Mouse (Mus musculus) retina, adult 2 months (tissue): Measurements from ENCODE around the gene Cep72.
"Not testable (repeated sequence)": the region's sequence is repeated elsewhere in the genome, so short reads cannot be mapped to it uniquely, and the experiment has no call there.

Source experiments
- DNase-seq: peaks from one replicate; pipeline ENCODE4 v3.0.0-alpha.2; 2012; ENCODE audit warnings: low read depth, low spot score

Cep72 gene

DNA sequence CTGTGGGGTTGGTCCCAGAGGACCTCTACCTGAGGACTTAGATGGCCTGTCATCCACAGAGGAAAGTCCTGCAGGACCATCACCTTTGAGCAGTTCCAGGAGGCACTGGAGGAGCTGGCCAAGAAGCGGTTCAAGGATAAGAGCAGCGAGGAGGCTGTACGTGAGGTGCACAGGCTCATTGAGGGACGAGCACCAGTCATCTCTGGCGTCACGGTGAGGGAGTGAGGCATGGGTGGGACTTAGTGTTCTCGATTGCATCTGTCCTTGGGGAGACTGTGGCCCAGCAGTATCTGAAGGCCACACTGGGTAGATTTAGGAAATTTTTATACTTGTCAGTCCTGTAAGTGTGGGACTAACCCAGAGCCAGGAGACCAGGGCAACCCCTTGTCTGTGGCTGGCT, 31.4 kb downstream of the Cep72 start:
- no peak for DNase-seq

DNA sequence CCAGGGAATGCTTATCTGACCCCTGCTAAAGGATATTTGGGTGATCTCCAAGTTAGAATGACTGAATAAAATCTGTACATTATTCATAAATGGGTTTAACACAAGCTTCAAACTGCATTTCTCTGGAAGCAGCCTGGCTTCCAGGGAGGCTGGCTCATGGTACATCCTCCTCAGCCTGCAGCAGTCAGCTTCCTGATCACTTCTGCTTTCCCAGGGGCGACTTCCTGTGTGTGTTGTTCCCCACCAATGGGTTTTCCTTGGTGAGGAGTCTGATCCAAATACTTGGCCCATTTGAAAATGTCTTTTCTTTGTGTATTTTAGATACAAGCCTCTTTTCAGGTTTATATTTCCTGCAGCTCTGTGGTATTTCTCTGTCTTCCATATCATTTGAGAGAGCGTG, 33.1 kb downstream of the Cep72 start:
- no peak for DNase-seq

DNA sequence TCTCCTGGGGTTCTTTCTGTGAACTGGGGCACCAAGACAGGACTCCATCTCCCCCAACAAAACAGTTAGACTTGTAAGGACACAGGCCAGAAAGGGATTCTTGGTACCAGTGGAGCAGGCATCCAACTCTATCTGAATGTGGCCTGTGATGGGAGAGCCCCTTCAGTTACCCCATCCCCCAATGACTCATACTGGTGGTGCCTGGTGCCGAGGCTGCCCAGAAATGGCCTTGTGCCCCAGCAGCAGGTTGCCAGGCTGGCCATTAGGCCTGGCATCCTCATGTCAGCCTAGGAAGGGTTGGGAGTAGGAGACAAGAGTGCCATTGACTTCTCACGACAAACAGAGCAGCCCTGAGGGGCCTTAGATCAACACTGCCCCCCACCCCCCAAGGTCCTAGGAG, 34.0 kb downstream of the Cep72 start:
- no peak for DNase-seq

DNA sequence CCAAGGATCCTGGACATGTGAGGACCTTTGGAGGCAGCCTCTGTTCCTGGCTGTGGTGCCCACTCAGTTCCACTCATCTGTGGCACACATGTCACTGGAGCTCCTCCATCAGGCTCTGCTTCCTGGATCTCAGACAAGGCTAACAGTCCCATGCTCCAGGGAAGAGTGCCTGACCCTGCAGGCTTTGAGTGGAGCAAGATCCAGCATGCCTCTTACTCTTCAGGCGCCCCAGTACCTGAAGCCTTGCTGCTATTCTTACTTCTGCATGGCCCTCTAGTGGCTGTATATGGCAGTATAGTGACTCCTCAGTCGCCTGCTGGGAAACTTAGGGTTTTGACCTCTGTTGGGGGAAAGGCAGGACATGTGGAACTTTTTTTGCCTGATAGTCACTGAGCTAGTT, 35.9 kb downstream of the Cep72 start:
- no peak for DNase-seq

DNA sequence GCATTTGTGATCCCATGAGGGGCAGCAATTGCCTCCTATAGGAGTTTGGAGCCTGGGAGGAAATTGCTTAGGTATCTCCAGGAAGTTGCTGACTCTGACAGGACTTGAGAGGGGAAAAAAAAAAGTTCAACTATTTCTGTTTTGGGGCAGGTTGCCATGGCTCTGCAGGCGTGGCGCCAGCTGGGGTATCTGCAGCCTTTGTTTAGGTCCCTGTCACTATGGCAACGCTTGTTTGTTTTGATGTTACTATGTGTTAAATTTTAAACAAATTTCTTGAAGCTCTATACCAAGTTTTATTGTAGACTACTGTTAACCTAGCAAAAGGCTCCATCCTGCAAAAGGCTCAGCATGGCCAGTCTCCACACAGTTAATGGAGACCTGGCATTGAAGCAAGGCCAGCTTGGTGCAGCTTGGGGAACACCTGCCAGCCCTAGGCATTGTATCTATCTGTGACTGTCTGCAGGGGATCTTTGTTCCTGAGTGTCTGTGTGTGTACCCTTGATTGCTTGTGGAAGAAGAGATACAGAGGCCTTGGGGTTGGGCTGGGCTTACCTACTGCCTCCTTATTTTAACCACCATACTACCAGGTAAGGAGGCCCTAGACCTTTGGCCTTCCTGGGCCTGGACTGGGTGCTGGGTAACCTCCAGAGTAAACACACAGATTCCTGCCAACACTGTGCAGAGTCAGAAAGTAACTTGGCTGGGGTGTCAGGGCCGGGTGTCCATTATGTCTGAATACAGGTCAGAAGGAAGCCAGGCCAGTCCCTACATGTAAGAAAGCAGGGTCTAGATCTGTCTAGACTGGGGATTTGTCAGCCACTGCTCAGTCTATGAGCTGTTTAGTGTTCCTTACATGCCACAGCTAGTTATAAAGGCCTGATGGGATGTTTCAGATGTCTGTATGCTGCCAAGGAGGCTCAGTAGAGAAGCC, 36.7 kb downstream of the Cep72 start:
- no peak for DNase-seq

DNA sequence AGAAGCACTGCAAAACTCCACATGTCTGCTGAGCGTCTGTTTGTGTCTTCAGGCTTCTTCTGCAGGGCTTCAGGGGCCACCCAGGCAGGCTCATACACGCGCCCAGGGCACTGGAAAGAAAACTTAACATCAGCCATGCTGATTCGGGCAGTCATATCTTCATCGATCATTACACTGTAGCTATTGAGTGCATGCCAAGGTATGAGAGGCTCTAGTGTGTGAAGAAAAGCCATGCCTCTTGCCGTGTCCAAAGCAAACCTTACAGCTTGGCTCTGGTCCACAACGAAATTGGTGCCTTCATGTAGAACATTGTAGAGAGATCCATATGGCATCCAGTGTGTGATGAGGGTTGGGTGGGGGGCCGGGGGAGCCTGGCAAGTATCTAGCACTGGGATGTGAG, 43.1 kb downstream of the Cep72 start:
- not testable (repeated sequence) for DNase-seq

DNA sequence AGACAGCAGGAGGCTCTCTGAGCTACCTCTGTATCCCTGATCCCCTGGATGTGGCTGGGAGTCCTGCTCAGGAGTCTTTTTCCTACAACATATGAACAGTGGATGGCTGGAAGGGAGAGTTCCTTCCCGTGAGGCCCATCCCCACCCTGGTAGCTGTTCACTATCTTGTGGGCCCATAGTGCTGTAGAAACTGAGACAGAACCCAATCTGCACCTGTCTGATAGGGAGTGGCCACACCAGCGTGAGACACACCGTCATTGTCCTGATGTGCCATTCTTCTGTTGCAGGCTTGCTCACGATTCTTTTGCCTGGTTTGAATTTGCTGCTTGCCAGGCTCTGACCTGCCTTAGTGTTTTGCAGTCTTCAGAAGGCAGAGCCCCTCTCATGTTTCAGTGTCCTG, 44.7 kb downstream of the Cep72 start:
- no peak for DNase-seq

DNA sequence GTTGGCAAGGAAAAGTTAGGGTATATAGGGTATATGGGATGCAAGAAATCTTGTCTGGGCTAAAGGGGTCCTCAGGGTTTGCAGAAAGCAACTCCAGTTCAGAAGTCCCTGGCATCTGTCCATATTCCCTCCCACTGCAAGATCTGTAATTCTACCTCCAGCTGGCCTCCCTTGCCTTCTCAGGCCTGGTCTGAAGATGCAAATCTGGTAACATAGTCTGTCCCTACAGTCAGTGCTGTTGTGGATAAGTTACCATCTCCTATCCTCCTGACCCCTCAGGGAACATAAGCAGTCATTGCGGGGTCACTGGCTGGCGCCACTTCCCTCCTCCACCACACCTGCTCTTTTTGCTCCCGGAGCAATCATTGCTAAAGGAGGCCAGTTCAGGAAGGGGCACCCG, 46.2 kb downstream of the Cep72 start:
- no peak for DNase-seq

DNA sequence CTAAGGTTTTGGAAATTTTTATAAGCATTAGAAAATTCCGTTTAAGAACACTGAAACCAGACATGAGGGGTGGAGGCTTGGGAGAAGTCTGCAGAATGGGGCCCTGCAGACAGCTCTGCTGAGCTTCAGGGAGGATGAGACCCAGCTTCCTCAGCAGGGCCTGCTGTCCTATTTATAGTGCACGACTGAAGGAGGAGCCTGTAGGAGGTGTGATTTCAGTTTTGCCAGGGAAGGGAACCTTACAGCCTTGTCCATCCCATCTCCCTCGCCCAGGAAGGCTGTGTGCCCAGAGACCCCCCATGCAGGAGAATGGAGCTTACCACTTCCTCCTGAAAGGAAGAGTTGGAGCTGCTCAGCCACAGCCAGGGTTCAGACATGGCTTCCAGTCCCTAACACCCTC, 51.4 kb downstream of the Cep72 start:
- DNase-seq = no peak

DNA sequence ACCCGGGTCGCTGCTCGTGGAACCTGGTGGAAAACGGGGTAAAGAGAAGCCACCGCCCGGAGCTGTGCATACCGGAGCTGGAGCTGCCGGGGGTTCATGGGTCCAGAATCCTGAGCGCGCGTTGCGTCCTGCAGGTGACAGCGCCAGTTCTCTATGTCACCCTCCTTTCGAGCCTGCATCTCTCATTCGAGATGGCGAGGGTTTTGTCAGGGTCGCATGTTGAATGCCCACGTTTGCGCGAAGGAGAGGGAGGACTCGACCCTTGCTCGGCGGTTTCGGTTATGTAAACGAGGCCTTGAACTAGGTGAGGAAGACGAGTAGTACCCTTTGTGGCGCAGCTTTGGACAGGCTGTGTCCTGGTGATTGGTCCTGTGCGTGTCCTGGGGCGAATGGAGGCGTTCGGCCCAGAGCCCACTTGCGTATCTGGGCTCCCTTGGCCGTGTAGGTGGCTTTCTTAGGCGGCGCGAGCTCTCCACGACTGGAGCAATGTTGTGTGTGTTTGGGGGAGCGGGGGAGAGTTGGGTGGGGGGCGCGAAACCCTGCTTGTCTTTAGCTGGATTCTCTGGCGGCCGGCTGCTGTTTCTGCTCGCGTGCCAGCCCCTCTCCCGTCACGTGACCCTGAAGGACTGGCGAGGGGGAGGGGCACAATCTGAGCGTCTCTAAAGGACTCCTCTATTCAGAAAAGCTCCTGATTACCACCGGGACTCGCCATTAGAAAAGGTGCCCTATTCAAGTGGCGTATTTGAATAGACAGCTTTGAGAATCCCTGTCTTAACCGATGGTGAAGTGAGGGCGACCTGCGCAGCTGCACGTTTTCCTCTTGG, 52.1 kb downstream of the Cep72 start:
- DNase-seq = no peak

DNA sequence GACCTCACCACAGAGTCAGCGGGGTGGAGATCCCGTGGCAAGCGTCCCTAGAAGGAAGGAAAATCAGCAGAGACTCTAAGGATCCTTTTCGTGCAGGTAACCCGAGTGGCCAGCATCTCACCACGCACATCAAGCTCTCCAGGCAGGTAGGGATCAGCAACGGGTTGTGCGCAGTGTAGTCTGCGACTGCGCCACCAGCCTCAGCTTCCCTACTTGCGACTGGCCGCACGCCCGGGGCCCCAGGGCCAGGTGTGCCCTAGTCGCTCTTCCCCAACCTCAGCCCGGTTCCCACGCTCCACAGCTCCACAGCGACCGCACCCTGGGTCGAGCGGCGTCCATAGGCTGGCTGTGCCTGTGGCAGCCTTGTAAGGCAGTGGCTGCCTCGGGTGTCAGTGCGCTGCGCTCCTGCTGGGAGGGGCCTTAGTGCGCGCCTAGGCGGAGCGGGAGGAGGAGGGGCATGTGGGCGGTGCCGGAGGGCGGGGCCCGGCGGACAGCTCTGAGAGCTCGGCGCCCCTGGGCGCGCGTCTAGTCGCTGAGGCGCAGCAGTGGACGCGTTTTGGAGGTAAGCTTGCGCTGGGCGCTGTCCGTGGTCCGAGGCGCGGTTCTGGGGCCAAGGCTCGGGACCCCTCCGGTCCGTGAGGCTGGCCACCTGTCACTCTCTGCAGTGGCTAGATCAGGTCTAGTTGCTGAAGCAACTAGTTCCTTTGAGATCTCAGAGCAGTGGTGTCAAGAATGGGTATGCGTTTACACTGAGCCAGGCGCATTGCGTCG, 53.0 kb downstream of the Cep72 start, which contains the start of gene Tppp:
Gene Tppp, plus strand, starts transcription at position 460 of the 771 bp plus-strand sequence.
- DNase-seq = peak; percentile 29

DNA sequence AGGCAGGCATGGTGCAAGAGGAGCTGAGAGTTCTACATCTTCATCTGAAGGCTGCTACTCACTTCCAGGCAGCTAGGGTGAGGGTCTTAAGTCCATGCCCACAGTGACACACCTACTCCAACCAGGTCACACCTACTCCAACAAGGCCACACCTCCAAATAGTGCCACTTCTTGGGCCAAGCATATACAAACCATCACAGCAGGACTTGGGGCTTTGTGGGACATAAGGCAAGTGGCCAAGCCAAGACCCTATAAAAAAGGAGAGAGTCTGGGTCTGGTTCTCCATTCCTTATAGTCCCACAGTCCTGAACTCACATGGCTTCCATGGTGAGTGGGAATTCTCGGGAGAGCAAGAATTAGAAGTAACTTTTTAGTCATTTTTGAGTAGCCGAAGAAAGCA, 53.9 kb downstream of the Cep72 start:
- DNase-seq = not testable (repeated sequence)

DNA sequence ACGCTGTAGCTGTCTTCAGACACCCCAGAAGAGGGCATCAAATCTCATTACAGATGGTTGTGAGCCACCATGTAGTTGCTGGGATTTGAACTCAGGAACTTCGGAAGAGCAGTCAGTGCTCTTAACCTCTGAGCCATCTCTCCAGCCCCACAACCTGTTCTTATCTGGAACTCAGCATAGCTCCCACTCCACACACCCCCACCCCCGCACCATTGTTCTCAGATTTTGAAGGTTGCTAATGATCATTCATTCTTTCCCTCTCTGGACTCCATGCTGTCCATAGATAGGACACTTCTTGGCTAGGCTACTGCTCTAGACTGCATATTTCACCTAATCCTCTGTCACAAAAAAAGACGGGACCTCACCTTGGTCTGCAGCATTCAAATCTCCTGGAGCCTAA, 55.2 kb downstream of the Cep72 start:
- DNase-seq = not testable (repeated sequence)

DNA sequence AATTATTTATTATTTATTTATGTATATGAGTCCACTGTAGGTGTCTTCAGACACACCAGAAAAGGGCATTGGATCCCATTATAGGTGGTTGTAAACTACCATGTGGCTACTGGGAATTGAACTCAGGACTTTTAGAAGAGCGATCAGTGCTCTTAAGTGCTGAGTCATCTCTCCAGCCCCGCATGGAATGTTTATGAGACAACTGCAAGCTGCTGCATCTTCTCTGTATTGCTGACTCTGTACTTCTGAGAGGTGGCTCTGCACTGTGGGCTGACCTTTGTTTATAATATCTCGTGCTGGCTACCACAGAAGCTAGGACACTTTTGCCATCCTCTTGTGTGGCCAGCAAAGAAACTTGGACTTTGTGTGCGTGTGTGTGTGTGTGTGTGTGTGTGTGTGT, 60.6 kb downstream of the Cep72 start:
- DNase-seq = no peak

DNA sequence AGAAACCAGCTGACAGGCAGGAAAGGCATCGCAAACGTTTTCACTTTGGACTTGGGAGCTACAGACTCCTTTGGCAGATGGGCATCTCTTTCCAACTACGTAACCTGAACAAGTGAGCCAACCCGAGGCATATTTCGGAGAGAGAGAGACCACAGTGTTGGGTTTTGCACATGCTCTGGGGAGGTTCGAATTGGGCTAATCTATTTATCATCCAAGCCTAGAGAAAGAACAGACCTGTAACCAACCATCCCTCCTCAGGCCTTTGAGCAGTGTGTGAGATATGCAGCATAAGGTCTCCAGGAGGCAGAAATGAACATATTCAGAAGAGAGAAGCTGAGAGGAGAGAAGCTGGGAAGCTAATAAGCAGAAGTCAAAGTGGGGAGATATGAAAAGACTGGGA, 61.1 kb downstream of the Cep72 start:
- no peak for DNase-seq

DNA sequence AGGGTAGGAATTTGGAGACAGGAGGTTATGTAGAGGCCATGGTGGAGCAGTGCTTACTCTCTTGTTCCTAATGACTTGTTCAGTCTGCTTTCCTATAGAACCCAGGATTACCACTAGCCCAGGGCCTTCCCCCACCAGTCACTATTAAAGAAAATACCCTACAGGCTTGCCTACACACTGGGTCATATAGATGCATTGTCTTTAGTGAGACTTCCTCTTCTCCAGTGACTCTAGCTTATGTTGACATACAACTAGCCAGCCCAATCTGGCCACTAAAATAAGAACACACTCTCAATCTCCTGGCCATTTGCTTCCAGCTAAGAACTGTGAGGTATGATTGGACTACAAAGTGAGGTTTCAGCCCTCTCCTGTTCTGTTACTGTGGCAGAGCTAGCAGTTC, 61.6 kb downstream of the Cep72 start:
- no peak for DNase-seq

DNA sequence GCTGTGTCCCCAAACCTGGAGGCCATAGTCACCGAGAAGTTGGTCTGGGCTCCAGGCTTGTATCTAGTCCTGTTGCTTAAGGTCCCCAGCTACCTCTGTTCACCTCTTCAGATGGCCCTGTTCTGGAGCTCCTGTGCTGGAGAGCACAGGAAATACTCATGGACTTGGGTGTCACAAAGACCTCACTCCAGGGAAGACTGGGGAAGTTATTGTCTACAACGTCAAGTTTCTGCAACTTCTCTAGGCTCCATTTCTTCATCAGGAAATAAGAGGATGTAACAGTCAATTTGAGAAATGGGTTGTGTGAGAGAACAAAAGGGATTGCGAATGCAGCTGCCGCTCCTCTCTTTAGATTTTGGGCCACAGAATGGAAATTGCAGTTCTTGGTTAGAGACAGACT, 65.6 kb downstream of the Cep72 start:
- DNase-seq = no peak

DNA sequence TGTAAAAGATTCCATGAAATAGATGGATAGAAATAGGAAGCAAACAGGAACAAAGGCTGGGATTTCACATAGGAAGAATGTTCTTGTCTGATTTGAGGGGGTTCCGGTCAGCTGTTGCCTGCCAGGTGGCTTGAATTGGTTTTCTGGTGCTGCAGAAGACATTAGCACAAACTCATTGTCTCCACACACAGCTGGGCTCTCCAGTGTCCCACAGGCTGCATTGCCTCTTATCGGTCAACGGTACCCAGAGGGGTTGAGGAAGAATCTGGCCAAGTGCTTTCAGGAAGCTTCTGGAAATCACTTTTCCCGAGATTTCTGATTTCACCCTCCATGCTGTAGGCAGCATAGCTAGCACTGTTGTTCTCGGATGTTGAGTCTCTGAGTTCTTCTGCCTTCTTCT, 70.8 kb downstream of the Cep72 start:
- DNase-seq = no peak

DNA sequence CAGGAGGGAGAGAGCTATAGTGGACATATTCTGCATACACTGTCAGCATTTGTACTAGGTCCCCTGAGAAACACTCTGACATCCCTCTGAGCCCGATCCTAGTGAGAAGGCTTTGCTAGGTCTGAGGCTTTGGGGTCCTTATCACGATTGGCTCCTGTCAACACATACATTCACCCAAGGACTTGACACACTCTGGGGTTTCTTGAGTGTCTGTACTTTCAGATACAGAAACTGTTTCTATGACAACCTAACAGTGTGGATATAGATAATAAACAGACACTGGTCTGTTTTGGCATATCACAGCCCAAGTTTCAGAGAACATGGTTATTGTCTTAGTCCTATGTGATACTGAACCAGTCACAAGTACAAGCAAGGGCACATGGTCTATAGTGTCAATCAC, 71.3 kb downstream of the Cep72 start:
- no peak for DNase-seq

DNA sequence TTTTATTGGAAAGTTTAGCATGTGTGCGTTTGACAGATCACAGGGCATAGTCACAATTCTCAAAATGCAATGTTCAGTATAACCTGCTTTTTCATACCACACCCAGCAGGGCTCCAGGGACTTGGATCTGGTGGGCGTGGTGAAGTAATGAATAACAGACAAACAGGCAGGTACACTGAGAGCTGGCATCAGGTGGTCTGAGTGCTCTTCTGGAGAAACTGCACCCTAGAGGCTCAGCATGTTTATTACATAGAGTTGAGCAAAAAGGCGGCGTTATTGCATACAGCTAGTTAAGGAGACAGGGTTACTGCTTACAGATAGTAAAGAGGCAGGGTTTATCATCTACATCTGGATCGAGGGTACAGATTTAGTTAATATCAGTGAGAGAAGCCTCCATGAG, 71.8 kb downstream of the Cep72 start:
- no peak for DNase-seq
